Comparison of ENCODE assay signal across 19 mouse cellular contexts in genomic region chr7:130002002-130002401, GRCm38 (mm10).
A peak's percentile ranks its signal among the peaks of the same experiment; 100 is the strongest.
DNase-seq lines count a peak whose midpoint lies in the region; ATAC-seq and TF ChIP-seq lines count a peak whose summit lies in the region.
"Had no signal": no experiment of that assay in that cellular context is flagged by ENCODE, and none has a peak within 500 bp of the region (broad histone marks: within the 10 kb centered on the region; RNA-seq: fewer than 3 reads in every experiment).

No protein-coding gene starts in this region.

- no peaks in the 10 kb centered on the region for H3K27me3 ChIP-seq in hindbrain, embryonic 15.5 days
- H3K27me3 ChIP-seq in hindbrain, embryonic 14.5 days (ENCODE audit: control insufficient read depth, insufficient read depth, low read length): no peaks in the 10 kb centered on the region
- no peaks in the 10 kb centered on the region for H3K27me3 ChIP-seq in liver, postnatal 0 days (ENCODE audit: insufficient read depth, low read length)
- H3K27me3 ChIP-seq in lung, embryonic 15.5 days: no peaks in the 10 kb centered on the region
- H3K27me3 ChIP-seq: hindbrain, embryonic 12.5 days; intestine, embryonic 15.5 days; limb, embryonic 13.5 days; Patski had no signal

- no peak overlapping the region for H3K4me2 ChIP-seq in hindbrain, embryonic 15.5 days
- no peak overlapping the region for H3K4me2 ChIP-seq in hindbrain, embryonic 14.5 days (replicated peaks)
- peak overlapping the region; percentile 48 for H3K4me2 ChIP-seq in liver, postnatal 0 days (ENCODE audit: low read depth, low read length)
- peak overlapping the region; percentile 13; the same call in 1 of the 2 replicates for H3K4me2 ChIP-seq in lung, embryonic 15.5 days
- H3K4me2 ChIP-seq: hindbrain, embryonic 12.5 days; intestine, embryonic 15.5 days; limb, embryonic 13.5 days; midbrain, embryonic 13.5 days; neural tube, embryonic 13.5 days had no signal

- no peak for TF ChIP-seq EP300 in liver, postnatal 0 days (IDR thresholded peaks at IDR 0.05; ENCODE audit: low read depth)

- H3K27ac ChIP-seq in hindbrain, embryonic 15.5 days (replicated peaks): peak overlapping the region; percentile 13; the same call in 1 of the 2 replicates
- no peak overlapping the region for H3K27ac ChIP-seq in hindbrain, embryonic 14.5 days
- no peak overlapping the region for H3K27ac ChIP-seq in liver, postnatal 0 days (ENCODE audit: low read depth)
- peak overlapping the region; percentile 60 for H3K27ac ChIP-seq in lung, embryonic 15.5 days
- H3K27ac ChIP-seq: heart, embryonic 10.5 days; midbrain, embryonic 13.5 days; neural tube, embryonic 13.5 days had no signal

- no peaks in the 10 kb centered on the region for H3K9me3 ChIP-seq in hindbrain, embryonic 15.5 days
- H3K9me3 ChIP-seq in hindbrain, embryonic 14.5 days (ENCODE audit: control insufficient read depth, low read length): no peaks in the 10 kb centered on the region
- no peaks in the 10 kb centered on the region for H3K9me3 ChIP-seq in liver, postnatal 0 days (ENCODE audit: low read length)
- no peaks in the 10 kb centered on the region for H3K9me3 ChIP-seq in lung, embryonic 15.5 days
- H3K9me3 ChIP-seq: heart, embryonic 10.5 days; hindbrain, embryonic 12.5 days; intestine, embryonic 15.5 days; limb, embryonic 13.5 days; midbrain, embryonic 13.5 days; neural tube, embryonic 13.5 days had no signal

- no peaks in the 10 kb centered on the region for H3K36me3 ChIP-seq in hindbrain, embryonic 15.5 days
- H3K36me3 ChIP-seq in hindbrain, embryonic 14.5 days (replicated peaks; ENCODE audit: control insufficient read depth, insufficient read depth): no peaks in the 10 kb centered on the region
- no peaks in the 10 kb centered on the region for H3K36me3 ChIP-seq in liver, postnatal 0 days (replicated peaks; ENCODE audit: insufficient read depth, low read length)
- no peaks in the 10 kb centered on the region for H3K36me3 ChIP-seq in lung, embryonic 15.5 days
- H3K36me3 ChIP-seq: heart, embryonic 10.5 days; hindbrain, embryonic 12.5 days; intestine, embryonic 15.5 days; limb, embryonic 13.5 days; midbrain, embryonic 13.5 days; neural tube, embryonic 13.5 days had no signal

- ATAC-seq in hindbrain, embryonic 15.5 days (ENCODE audit: low FRiP score, low read depth): no peak
- no peak for ATAC-seq in hindbrain, embryonic 14.5 days (ENCODE audit: low FRiP score)
- ATAC-seq in liver, postnatal 0 days: no peak
- ATAC-seq in lung, embryonic 15.5 days (ENCODE audit: borderline replicate concordance, extremely low read depth, low FRiP score, low TSS enrichment): no peak
- ATAC-seq: CD4-positive, CD25-positive, alpha-beta regulatory T cell, adult 4 months; intestine, embryonic 15.5 days; midbrain, embryonic 13.5 days; Patski had no signal

- DNase-seq in hindbrain, embryonic 14.5 days (ENCODE audit: low spot score): no peak
- DNase-seq in liver, postnatal 0 days: peak; percentile 17
- DNase-seq in liver: no peak
- no peak for DNase-seq in gastrocnemius, postnatal 10 days
- no peak for DNase-seq in adrenal gland, postnatal 10 days
- DNase-seq: adrenal gland, adult 8-10 months; heart, postnatal 10 days; kidney, postnatal 36 days; thymus, postnatal 14 days had no signal

- TF ChIP-seq CTCF in liver, postnatal 0 days (IDR thresholded peaks at IDR 0.05; ENCODE audit: low read depth): no peak

- WGBS in hindbrain, embryonic 15.5 days: 54% methylated on average over 12 of the region's 12 CpGs
- 67% methylated on average over 12 of the region's 12 CpGs for WGBS in hindbrain, embryonic 14.5 days
- 66% methylated on average over 12 of the region's 12 CpGs for whole genome bisulfite sequencing in liver, postnatal 0 days (ENCODE audit: insufficient replicate concordance)
- WGBS in lung, embryonic 15.5 days: 27% methylated on average over 12 of the region's 12 CpGs

- no peak overlapping the region for H3K9ac ChIP-seq in hindbrain, embryonic 15.5 days
- no peak overlapping the region for H3K9ac ChIP-seq in hindbrain, embryonic 14.5 days
- no peak overlapping the region for H3K9ac ChIP-seq in liver, postnatal 0 days (replicated peaks)
- no peak overlapping the region for H3K9ac ChIP-seq in lung, embryonic 15.5 days
- H3K9ac ChIP-seq: hindbrain, embryonic 12.5 days; intestine, embryonic 15.5 days; limb, embryonic 13.5 days; midbrain, embryonic 13.5 days; neural tube, embryonic 13.5 days had no signal

- no peak overlapping the region for H3K4me3 ChIP-seq in hindbrain, embryonic 15.5 days
- H3K4me3 ChIP-seq in hindbrain, embryonic 14.5 days (replicated peaks; ENCODE audit: low read length): no peak overlapping the region
- H3K4me3 ChIP-seq in liver, postnatal 0 days (ENCODE audit: low read depth, low read length): no peak overlapping the region
- no peak overlapping the region for H3K4me3 ChIP-seq in lung, embryonic 15.5 days
- H3K4me3 ChIP-seq: heart, embryonic 10.5 days; hindbrain, embryonic 12.5 days; intestine, embryonic 15.5 days; limb, embryonic 13.5 days; midbrain, embryonic 13.5 days; neural tube, embryonic 13.5 days had no signal

- H3K4me1 ChIP-seq in hindbrain, embryonic 15.5 days (replicated peaks): peaks cover 16% of the 10 kb centered on the region
- H3K4me1 ChIP-seq in hindbrain, embryonic 14.5 days (replicated peaks; ENCODE audit: control insufficient read depth, insufficient read depth, low read length): peaks cover 5% of the 10 kb centered on the region; the same call in 1 of the 2 replicates
- H3K4me1 ChIP-seq in liver, postnatal 0 days (ENCODE audit: insufficient read depth): peaks cover 5% of the 10 kb centered on the region
- H3K4me1 ChIP-seq in lung, embryonic 15.5 days: peaks cover 50% of the 10 kb centered on the region

Comparison
In these comparisons a context has a peak if more than half of its experiments do, and no peak if none do; other contexts are left out.
1. H3K27ac ChIP-seq: peak in hindbrain, embryonic 15.5 days (single experiment) and lung, embryonic 15.5 days (single experiment); none in hindbrain, embryonic 14.5 days (single experiment) and liver, postnatal 0 days (single experiment).
2. H3K4me2 ChIP-seq: peak in liver, postnatal 0 days (single experiment) and lung, embryonic 15.5 days (single experiment); none in hindbrain, embryonic 15.5 days (single experiment) and hindbrain, embryonic 14.5 days (single experiment).